Mouse (Mus musculus) layer of hippocampus, adult 18-20 months (tissue): ENCODE data around the gene Muc4. TPM values are rescaled to one million over a fixed set of nuclear protein-coding genes. Genes with fewer than 3 reads are reported as not detected.

Experiments used
- DNase-seq, 2 experiments: peaks; one replicate each; pipeline ENCODE4 v3.0.0; 2022; ENCODE audit warnings: low spot score in 2 of 2
- total RNA-seq, 2 experiments: library from RNA; stranded (reverse); gene quantifications; 2 replicates each; pipeline ENCODE4 v1.2.3; 2021

The Muc4 gene
- total RNA-seq, 2 experiments from 2014 or later: not detected

- no peak for DNase-seq
These were observed 11.4 kb upstream of the Muc4 start for GRCm38 (mm10) chr16:32724259-32724658.

GRCm38 (mm10) chr16:32726501-32726900, 9.2 kb upstream of the Muc4 start:
- no peak for DNase-seq

GRCm38 (mm10) chr16:32728240-32728639, 7.4 kb upstream of the Muc4 start:
- no peak for DNase-seq

GRCm38 (mm10) chr16:32728730-32729129, 7.0 kb upstream of the Muc4 start:
- no peak for DNase-seq

GRCm38 (mm10) chr16:32733213-32733612, 2.5 kb upstream of the Muc4 start:
- no peak for DNase-seq

- DNase-seq: no peak
These were observed 336 bp downstream of the Muc4 start for GRCm38 (mm10) chr16:32736022-32736421.

- no peak for DNase-seq
These were observed 4.4 kb downstream of the Muc4 start for GRCm38 (mm10) chr16:32740003-32740663.

- DNase-seq: no peak
These were observed 5.7 kb downstream of the Muc4 start for GRCm38 (mm10) chr16:32741366-32741765.

GRCm38 (mm10) chr16:32742712-32743111, 7.0 kb downstream of the Muc4 start:
- no peak for DNase-seq

- DNase-seq: no peak
These were observed 10.2 kb downstream of the Muc4 start for GRCm38 (mm10) chr16:32745852-32746251.

GRCm38 (mm10) chr16:32750242-32751127, 14.8 kb downstream of the Muc4 start:
- no peak for DNase-seq

GRCm38 (mm10) chr16:32764550-32764949, 28.9 kb downstream of the Muc4 start:
- no peak for DNase-seq

GRCm38 (mm10) chr16:32764961-32765360, 29.3 kb downstream of the Muc4 start:
- no peak for DNase-seq

GRCm38 (mm10) chr16:32766904-32767303, 31.2 kb downstream of the Muc4 start:
- DNase-seq: no peak

GRCm38 (mm10) chr16:32776676-32777075, 41.0 kb downstream of the Muc4 start:
- no peak for DNase-seq

GRCm38 (mm10) chr16:32778956-32779355, 43.3 kb downstream of the Muc4 start:
- DNase-seq: no peak

GRCm38 (mm10) chr16:32783324-32784062, 47.8 kb downstream of the Muc4 start:
- peak in 1 of 2 experiments; percentile 9 for DNase-seq

- peak; percentile 12 to 19 for DNase-seq
These were observed 49.2 kb downstream of the Muc4 start for GRCm38 (mm10) chr16:32784840-32785239.

GRCm38 (mm10) chr16:32790056-32790455, 54.4 kb downstream of the Muc4 start:
- DNase-seq: no peak

GRCm38 (mm10) chr16:32795177-32795576, 59.5 kb downstream of the Muc4 start:
- DNase-seq: no peak

GRCm38 (mm10) chr16:32796676-32797425, 61.2 kb downstream of the Muc4 start:
- peak in 1 of 2 experiments; percentile 5 for DNase-seq
